Mouse (Mus musculus) adrenal gland, postnatal 14 days (tissue): ENCODE measurements around the gene Ccdc171. TPM values are rescaled to one million over a fixed set of nuclear protein-coding genes. Genes with fewer than 3 reads are reported as not detected.
"Not testable (repeated sequence)": the region's sequence is repeated elsewhere in the genome, so short reads cannot be mapped to it uniquely, and the experiment has no call there.

Experiments used
- DNase-seq: peaks from one replicate; pipeline ENCODE4 v3.0.0; 2021; ENCODE audit warnings: mixed read lengths
- total RNA-seq: library from RNA; stranded (reverse); gene quantifications from 2 replicates; pipeline ENCODE4 v1.2.3, GENCODE M21; 2021

The Ccdc171 gene
- total RNA-seq, 1 experiment from 2014 or later, result 1.9 TPM

DNA sequence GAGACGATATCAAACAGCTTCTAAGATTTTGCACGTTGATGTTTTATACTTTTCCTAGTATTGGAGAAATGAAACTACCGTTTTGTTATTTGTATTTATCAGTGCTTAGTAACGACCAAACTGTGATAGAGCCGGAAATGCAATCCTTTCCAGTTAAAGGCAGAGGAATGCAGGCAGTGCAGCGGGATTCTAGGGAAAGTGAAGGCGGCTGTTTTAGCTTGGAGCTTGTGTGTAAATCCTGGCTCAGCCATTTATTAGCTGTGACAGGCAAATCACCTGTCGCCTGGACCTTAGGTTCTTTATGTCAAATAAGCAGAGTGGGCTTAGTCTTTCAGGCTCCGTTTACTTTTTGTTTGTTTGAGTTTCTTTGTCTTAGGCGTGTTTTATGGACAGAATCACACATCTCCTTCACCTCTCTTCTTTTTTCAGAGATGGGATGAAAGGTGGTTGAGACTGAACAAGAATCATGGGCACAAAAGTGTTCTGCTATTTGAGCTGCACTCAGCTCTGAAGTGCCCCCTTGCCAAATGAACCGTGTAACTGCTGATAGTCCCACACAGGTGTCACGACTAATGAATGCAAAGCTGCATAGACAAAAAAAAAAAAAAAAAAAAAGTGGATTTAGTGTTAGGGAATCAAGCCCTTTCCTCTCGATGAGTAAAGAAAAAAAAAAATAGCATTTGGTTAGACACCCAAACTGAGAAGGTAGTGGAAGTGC is 1.1 kb downstream of the Ccdc171 start:
- no peak for DNase-seq

DNA sequence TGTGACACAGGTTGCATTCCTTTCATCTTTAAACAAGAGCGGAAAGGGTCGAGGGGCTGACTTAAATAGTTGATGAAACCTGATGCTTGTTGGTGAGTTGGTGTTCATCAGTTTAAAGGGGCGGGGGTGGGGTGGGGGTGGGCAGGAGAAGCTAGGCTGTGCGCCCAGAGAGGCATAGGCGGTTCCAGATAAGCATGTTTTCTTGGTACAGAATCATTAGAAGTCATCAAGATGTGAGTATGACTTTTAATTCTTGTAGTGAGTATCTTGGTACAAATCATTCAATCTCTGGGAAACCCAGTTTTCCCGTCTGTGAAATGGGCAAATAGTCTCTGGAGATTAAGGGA is 1.6 kb downstream of the Ccdc171 start:
- DNase-seq, result no peak

DNA sequence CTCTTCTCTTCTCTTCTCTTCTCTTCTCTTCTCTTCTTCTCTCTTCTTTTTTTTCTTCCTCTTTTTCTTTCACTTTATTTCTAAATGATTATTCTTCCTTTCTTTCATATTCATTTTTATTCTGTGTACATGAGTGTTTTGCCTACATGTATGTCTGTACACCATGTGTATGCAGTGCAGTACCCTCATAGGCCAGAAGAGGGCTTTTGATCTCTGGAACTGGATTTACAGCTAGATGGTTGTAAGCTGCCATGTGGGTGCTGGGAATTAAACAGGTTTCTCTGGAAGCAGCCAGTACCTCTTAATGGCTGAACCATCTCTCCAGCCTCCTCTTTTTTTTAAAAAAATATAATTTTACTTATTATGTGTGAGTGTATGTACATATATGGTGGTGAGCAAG is 2.6 kb downstream of the Ccdc171 start:
- DNase-seq, result peak; percentile 57

DNA sequence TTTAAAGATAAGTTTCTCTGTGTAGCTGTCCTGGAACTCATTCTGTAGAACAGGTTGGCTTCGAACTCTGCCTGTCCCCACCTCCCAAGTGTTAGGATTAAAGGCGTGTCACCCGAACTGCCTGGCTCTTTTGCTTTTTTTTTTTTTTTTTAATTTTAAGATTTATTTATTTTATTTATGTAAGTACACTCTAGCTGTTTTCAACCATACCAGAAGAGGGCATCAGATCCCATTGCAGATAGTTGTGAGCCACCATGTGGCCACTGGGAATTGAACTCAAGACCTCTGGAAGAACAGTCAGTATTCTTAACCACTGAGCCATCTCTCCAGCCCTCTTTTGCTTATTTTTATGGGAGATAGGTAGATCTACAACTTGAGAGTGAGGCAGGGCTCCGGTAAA is 4.7 kb downstream of the Ccdc171 start:
- not testable (repeated sequence) for DNase-seq

DNA sequence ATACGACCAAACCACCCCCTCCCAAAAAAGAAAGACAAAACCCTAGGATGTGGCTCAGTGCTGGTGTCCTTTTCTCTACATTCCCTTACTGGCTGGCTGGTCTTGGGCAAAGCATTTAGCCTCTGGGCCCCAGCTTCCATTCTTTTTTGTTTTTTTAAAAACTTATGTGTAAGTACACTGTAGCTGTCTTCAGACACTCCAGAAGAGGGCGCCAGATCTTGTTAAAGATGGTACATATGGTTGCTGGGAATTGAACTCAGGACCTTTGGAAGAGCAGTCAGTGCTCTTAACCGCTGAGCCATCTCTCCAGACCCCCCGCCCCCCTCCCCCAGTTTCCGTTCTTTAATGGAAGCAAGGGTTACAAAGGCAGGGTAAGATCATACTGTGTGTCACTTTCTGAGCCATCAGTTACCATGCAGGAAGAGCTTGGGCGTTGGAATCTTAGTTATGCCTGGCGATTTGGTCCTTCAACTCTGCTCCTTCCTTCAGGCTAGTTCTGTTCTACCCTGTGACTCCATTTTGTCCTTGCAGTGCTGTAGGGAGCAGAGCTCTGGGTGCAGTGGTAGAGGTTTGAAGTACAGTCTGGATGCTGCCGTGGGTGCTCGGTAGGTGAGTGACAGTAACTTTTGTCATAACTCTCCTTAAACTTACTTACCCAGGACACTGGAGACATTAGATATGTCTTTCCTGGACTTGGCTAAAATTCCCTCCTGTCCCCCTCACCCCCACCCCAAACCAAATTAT is 8.0 kb downstream of the Ccdc171 start:
- no peak for DNase-seq

DNA sequence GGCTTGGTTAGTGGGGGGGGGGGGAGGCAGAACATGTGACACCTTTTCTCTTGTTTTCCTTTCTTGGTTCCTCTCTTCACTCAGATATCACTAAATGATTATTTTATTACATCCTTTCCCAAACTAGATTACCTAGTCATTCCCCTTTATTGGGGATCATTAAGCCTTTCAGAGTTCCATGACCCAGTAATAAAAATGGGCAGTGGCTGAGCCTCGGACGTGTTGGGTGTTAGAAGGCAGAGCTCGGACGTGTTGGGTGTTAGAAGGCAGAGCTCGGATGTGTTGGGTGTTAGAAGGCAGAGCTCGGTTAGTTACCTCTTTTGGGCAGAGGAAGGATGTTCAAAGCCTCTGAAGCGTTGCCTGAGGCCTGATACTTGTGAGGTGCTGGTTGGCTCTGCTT is 8.7 kb downstream of the Ccdc171 start:
- DNase-seq, result no peak

DNA sequence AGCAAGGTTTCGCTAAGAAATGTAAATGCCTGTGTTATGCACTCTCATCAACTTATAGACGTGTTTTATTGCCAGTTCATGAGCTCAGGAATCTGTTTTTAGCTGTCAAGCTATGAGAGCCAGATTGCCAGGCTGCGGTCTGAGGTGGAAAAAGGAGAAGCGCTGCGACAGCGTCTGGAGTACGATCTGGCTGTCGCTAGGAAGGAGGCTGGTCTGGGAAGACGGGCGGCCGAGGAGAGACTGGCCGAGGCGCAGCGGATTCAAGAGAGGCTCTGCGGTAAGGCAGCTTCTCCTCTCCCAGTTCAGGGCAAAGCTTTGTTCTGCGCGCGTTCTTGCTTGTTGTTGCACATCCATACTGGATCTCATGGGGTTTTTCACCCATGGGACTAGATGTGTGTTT is 24.2 kb downstream of the Ccdc171 start:
- peak; percentile 7 for DNase-seq

DNA sequence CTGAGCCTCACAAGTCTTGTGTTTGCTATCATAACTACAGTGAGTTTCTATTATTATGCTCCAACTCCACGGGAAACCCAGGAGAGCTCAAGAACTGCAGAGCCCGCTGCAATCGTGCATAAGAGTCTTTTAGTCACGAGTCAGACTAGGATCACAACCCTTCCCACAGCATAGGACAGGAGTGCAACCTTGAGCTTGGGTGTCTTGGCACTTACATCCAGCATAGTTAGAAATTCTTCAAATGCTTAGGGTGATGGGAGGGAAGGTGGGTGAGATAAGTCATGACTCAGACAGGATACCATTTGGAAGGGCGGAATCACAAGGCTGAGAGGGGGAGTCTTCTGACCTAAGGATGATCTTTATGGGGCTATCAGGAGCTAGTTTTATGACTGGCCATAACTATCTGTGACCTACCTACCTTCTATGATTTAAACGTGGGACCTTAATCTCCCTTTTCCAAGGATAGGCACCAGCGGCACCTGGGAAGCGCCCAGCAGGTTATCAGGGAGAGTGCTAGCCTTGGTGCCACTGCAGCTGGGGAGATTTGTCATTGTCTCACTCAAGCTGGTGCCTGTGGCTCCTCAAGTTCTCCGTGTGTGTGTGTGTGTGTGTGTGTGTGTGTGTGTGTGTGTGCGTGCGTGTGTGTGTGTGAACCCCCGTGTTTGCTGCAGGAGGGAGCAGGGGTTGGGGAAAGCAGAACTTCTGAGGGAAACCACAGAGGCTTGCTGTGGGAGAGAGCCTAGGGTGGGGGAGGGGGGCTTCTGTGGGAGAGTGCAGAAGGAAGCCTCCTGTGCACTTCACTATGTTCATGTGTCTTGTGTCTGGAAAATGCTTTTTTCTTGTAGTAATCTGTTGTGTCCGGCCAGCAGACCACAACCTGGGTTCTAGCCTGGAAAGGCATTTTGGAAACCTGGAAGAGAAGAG is 42.1 kb downstream of the Ccdc171 start:
- peak; percentile 17 for DNase-seq

DNA sequence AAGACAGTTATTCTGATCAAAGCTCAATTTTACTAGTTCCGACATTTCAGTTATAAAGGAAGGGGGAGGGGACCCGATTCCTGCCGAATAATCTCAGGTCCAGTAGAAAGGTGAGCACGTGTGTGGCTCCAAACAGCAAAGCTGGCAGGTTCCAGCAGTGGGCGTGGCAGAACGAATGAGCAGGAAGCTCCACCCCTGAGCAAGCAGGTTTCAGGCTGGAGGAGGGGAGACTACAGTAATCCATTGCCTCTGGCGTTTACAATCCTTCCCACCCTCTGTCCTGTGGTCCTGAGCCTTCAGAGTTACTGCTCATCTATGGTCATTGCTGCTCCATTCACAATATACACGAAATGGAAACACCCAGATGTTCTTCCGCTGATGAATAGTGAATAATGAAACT is 42.8 kb downstream of the Ccdc171 start:
- peak; percentile 57 for DNase-seq

DNA sequence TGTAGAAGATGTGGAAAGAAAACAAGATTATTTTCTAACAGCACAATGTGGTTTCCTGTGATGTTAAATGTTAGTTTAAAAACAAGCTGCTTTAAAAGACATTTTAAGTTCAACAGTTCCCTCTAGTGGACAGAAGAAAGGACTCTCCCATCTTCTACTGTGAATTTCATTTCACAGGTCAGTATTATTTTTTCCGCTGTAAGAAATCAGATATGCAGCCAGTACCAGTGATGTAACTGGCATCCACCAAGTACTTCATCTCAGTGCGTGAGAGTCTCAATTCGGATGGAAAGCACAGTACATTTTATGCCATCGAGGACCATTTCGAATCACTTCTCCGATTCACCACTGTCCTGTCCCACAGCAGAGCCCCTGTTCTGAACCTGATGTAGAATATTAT is 45.2 kb downstream of the Ccdc171 start:
- DNase-seq, result no peak

DNA sequence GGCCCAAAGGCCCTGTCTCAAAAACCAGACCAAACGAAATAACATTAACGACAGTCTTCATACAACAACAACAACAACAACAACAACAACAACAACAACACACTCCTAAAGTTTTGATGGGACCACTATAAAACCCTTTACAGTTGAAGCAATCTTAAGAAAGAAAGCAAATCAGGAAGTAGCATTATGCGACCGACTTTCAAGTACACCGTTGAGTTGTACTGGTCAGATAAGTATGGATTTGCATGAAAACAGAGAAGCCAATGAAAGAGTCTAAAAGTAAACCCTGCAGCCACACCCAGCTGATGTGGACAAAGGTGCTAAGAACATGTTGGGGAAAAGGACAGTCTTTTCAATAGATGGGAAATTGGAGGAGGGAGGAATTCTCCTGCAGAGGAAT is 45.7 kb downstream of the Ccdc171 start:
- no peak for DNase-seq

DNA sequence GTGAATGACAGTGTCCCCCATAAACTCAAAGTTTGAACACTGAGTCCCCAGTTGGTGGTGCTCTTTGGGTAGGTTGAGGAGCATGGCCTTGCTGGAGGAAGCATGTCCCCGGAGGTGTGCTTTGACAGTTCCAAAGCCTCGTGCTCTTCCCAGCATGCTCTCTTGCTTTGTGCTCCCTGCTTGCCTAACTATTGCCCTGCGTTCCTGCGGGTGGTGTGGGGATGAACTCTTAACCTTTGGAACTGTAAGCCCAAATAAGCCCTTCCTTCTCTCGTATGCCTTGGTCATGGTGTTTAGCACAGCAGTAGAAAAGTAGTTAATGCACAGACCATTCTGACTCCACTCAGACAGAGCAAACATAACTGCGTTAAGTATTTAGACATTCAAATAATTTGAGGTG is 47.2 kb downstream of the Ccdc171 start:
- no peak for DNase-seq

DNA sequence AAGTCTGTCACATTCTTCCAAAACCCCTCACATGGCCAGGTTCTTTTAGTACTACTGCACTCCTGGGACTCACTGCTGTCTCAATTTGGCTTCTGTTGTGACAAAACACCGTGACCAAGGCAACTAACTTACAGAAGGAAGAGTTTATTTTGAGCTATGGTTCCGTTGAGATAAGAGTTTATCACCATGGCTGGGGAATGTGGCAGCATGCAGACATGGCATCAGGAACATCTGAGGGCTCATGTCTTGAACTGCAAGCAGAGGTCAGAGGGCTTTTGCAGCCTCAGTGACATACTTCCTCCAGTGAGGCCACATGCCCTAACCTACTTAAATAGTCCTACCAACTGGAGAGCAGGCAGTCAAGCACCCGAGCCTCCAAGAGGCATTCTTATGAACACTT is 51.0 kb downstream of the Ccdc171 start:
- DNase-seq, result no peak

DNA sequence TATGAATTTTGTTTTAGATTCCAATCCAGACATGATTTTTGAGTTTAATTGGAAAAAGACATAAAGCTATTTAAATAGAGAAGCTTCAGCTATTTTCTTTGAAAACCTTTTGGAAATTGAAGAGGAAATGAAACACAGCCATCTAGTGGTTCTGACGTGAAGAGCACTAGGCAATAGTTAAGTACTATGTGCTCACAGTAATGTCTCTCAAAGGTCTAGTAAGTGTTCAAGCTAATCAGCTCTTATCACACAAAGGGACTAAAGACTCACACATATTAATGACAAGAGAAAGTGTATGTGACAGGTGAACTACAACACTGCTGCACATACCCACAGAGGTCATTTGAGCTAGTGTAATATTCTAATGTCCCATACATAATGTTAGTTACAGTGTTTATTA is 54.8 kb downstream of the Ccdc171 start:
- no peak for DNase-seq

DNA sequence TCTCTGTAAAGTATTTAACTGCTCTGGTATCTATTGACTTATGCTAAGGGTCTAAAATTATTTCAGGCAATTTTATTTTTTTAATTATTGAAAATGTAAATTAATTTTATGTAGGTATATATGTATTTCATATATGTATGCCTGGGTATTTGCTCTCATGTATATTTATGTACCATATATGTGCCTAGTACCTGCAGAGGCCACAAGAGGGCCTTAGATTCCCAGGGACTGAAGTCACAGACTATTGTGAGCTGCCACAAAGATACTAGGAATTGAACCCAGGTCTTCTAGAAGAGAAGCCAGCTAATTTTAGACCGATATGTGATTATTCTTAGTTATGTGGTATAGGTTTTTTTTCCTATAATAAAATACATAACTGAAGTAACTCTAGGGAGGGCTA is 62.2 kb downstream of the Ccdc171 start:
- DNase-seq, result no peak

DNA sequence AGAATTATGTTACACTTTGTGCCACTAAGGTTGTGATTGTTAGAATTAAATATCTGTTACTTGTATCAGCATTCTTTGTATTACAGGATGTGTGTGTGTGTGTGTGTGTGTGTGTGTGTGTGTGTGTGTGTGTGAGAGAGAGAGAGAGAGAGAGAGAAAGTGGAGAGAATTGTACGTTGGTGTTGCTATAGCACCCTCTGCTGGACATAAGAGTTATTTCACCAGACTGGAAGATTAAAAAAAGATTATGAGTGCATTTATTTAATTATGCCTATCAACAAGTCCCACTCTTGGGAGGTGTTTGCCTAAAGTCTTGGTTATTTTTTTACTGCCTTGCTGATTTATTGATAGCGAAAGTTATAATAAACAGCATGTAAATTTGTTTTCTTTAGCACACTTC is 71.1 kb downstream of the Ccdc171 start:
- no peak for DNase-seq

DNA sequence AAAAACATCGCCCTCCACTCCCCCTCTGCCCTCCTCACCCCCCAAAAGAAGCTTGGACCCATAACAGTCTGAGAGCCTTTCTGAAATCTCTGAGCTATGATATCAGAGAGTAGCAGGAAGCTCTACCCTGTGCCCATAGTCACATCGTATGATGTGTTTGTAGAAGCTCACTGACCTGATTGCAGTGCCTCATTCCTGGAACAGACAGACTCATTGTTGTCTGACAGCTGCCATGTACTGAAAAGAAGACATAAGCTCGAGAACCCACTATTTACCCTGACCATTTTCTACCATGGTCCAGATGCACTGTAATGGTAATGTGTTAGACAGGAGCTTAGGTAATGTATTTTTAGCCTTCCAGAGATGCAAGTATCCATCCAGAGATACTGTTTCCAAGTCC is 85.8 kb downstream of the Ccdc171 start:
- no peak for DNase-seq

DNA sequence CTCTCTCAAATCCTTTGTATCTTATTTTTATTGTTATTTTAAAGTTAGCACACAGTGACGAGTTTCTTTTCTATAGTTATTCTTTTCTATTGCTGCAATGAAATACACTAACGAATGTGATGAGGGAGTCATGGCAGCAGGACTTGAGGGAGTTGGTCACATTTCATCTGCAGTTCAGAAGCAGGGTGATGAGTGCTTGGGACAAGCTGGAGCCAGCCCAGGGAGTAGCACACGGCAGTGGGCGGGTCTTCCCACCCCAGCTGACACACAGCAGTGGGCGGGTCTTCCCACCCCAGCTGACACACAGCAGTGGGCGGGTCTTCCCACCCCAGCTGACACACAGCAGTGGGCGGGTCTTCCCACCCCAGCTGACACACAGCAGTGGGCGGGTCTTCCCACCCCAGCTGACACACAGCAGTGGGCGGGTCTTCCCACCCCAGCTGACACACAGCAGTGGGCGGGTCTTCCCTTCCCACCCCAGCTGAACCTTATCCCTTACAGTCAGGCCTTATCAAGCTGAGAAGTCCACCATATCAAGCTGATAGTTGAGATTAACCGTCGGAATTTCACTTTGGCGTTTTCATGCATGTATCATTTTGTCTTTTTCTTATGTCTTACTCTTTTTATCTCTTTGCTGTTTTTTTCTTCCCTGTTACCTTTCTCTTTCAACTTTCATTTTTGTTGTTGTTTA is 97.8 kb downstream of the Ccdc171 start:
- not testable (repeated sequence) for DNase-seq

DNA sequence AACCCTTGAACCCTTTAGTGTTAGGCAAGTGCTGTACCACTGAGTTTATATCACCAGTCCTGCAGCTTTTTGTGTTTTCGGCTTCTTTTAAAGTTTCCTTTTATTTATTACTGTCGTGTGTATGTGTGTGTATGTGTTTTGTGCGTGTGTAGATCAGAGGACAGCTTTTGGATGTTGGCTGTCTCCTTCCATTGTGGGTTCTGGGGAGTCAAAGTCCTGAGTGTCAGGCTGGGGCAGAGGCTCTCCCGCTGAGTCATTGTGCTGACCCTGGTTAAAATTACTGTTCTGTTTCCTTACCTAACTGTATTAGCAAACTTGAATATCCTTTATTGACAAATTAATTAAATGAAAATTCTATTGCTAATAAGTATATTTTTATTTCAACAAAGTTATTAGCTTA is 98.4 kb downstream of the Ccdc171 start:
- DNase-seq, result no peak

DNA sequence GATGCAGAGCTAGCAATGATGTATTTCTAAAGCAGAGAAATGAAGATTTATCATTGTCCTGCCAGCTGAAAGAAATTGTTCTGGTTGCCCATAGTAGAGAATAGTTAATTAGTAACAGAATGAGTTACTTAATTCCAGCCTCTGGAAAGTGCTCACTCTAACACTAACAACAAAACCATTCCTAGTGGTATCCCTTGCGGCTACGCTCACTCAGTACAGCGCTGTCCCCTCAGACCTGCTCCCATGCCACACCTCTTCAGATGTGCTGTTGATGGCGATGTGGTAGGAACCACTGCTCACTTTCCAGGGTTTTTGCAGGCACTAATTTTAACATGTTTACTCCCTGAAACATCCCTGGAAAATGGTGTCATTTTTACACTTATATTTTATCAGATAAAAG is 126.1 kb downstream of the Ccdc171 start:
- no peak for DNase-seq

DNA sequence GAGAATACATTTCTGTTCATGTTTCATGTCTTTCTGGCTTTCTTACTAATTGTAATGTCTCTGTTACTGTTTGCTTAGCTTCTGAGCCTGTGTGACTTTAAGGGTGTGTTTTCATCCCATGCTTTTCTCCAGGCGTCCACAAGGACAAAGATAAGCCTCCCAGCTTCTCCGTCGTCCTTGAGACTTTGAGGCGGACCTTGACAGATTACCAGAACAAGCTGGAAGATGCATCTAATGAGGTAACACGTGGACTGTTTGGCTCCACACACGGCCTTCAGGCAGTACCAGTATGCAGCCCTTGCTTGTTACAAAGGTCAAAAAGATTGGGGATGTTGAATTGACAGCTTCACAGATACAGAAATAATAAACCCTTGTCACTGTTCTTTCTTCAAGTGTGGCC is 130.1 kb downstream of the Ccdc171 start:
- peak; percentile 76 for DNase-seq

DNA sequence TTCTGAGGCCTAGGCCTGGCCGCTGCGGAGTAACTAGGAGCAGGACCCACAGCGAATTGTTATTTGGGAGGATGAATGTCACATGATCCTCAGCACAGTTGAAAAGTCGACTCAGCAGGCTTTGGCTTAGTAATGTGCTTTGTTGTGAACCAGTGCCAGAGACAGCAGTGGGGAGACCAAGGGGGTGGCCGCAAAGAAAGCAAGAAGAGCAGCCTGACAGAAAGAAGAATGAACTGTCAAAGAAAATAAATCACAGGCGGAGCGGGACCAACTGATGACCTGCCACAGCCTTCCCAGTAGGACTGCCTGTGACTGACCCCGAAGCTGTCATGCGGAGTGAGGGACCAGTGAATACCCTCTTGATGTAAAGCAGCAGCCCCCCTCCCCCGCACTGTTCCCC is 131.2 kb downstream of the Ccdc171 start:
- peak; percentile 51 for DNase-seq

DNA sequence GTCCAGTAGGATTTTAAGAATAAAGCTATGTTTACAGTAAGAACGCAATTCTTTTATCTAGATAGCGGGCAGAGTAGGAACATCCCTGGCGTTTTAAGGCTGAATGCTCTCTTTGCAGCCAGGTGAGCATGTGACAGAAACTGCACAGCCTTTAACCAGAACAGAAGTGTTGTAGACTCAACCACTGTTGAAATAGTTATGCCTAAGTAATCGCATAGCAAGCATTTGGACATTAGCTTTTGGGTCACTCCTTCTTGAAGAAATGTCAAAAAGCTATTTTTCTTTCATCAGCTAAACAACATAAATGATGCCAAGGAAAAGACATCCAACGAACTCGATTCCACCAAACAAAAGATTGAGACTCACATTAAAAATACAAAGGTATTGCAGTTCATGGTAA is 131.7 kb downstream of the Ccdc171 start:
- no peak for DNase-seq
